Mouse (Mus musculus): Measurements from ENCODE around the gene Mgea5.
A peak's percentile ranks its signal among the peaks of the same experiment; 100 is the strongest.
"Not testable (repeated sequence)": the region's sequence is repeated elsewhere in the genome, so short reads cannot be mapped to it uniquely, and the experiment has no call there.

Gene Mgea5

GRCm38 (mm10) chr19:45783181-45783932, at the start of gene Mgea5:
Mgea5 (minus strand) TSS chr19:45783837.
- peak; percentile 99 for DNase-seq (ENCODE audit: extremely low read depth, insufficient read length, low spot score)

GRCm38 (mm10) chr19:45830679-45831078, 47.0 kb upstream of the Mgea5 start:
- no peak for DNase-seq (ENCODE audit: extremely low read depth, insufficient read length, low spot score)

- no peak for DNase-seq (ENCODE audit: extremely low read depth, insufficient read length, low spot score)
Measured at GRCm38 (mm10) chr19:45827736-45828135, 44.1 kb upstream of the Mgea5 start.

GRCm38 (mm10) chr19:45827125-45827524, 43.5 kb upstream of the Mgea5 start:
- DNase-seq (ENCODE audit: extremely low read depth, insufficient read length, low spot score): no peak

- DNase-seq (ENCODE audit: extremely low read depth, insufficient read length, low spot score): no peak
Measured at GRCm38 (mm10) chr19:45826146-45826545, 42.5 kb upstream of the Mgea5 start.

GRCm38 (mm10) chr19:45821832-45822231, 38.2 kb upstream of the Mgea5 start:
- no peak for DNase-seq (ENCODE audit: extremely low read depth, insufficient read length, low spot score)

- no peak for DNase-seq (ENCODE audit: extremely low read depth, insufficient read length, low spot score)
Measured at GRCm38 (mm10) chr19:45817816-45818490, 34.3 kb upstream of the Mgea5 start.

GRCm38 (mm10) chr19:45816727-45817126, 33.1 kb upstream of the Mgea5 start:
- no peak for DNase-seq (ENCODE audit: extremely low read depth, insufficient read length, low spot score)

- no peak for DNase-seq (ENCODE audit: extremely low read depth, insufficient read length, low spot score)
Measured at GRCm38 (mm10) chr19:45815831-45816405, 32.3 kb upstream of the Mgea5 start, which contains the start of gene Kcnip2. Kcnip2 (minus strand) TSS chr19:45816061.

GRCm38 (mm10) chr19:45815170-45815569, 31.5 kb upstream of the Mgea5 start:
- no peak for DNase-seq (ENCODE audit: extremely low read depth, insufficient read length, low spot score)

- DNase-seq (ENCODE audit: extremely low read depth, insufficient read length, low spot score): no peak
Measured at GRCm38 (mm10) chr19:45813801-45814200, 30.2 kb upstream of the Mgea5 start.

GRCm38 (mm10) chr19:45813263-45813662, 29.6 kb upstream of the Mgea5 start:
- DNase-seq (ENCODE audit: extremely low read depth, insufficient read length, low spot score): no peak

- DNase-seq (ENCODE audit: extremely low read depth, insufficient read length, low spot score): no peak
Measured at GRCm38 (mm10) chr19:45812673-45813252, 29.1 kb upstream of the Mgea5 start.

- no peak for DNase-seq (ENCODE audit: extremely low read depth, insufficient read length, low spot score)
Measured at GRCm38 (mm10) chr19:45812115-45812514, 28.5 kb upstream of the Mgea5 start.

GRCm38 (mm10) chr19:45811028-45811674, 27.5 kb upstream of the Mgea5 start:
- no peak for DNase-seq (ENCODE audit: extremely low read depth, insufficient read length, low spot score)

- no peak for DNase-seq (ENCODE audit: extremely low read depth, insufficient read length, low spot score)
Measured at GRCm38 (mm10) chr19:45807732-45808131, 24.1 kb upstream of the Mgea5 start.

GRCm38 (mm10) chr19:45805817-45806216, 22.2 kb upstream of the Mgea5 start:
- not testable (repeated sequence) for DNase-seq (ENCODE audit: extremely low read depth, insufficient read length, low spot score)

- no peak for DNase-seq (ENCODE audit: extremely low read depth, insufficient read length, low spot score)
Measured at GRCm38 (mm10) chr19:45804593-45805368, 21.1 kb upstream of the Mgea5 start.

GRCm38 (mm10) chr19:45803408-45803807, 19.8 kb upstream of the Mgea5 start:
- no peak for DNase-seq (ENCODE audit: extremely low read depth, insufficient read length, low spot score)

GRCm38 (mm10) chr19:45802702-45803101, 19.1 kb upstream of the Mgea5 start:
- DNase-seq (ENCODE audit: extremely low read depth, insufficient read length, low spot score): no peak
